Mouse (Mus musculus) mature B cell (primary cell): ENCODE results near the gene Cobll1.

Experiments used
- in situ Hi-C: fragments of 300-500 bp; cut with MboI; formaldehyde crosslinking; loops from 2 replicates; pipeline ENCODE4 v1.14.3; 2019

The Cobll1 gene

GRCm38 (mm10) chr2:65237116-65237515 lies 2.1 kb downstream of the Cobll1 start:
- in situ Hi-C loops: no loop called here

- in situ Hi-C loops: no loop called here
These were observed 2.6 kb downstream of the Cobll1 start for GRCm38 (mm10) chr2:65236644-65237043.

GRCm38 (mm10) chr2:65232756-65233535 lies 6.3 kb downstream of the Cobll1 start:
- in situ Hi-C loops: no loop called here

- in situ Hi-C loops: no loop called here
These were observed 10.8 kb downstream of the Cobll1 start for GRCm38 (mm10) chr2:65228426-65228825.

GRCm38 (mm10) chr2:65227898-65228290 lies 11.3 kb downstream of the Cobll1 start:
- in situ Hi-C loops: no loop called here

- in situ Hi-C loops: no loop called here
These were observed 11.9 kb downstream of the Cobll1 start for GRCm38 (mm10) chr2:65227154-65227897.

GRCm38 (mm10) chr2:65226494-65226893 lies 12.7 kb downstream of the Cobll1 start:
- in situ Hi-C loops: no loop called here

GRCm38 (mm10) chr2:65223956-65224735 lies 15.1 kb downstream of the Cobll1 start:
- in situ Hi-C loops: no loop called here

- in situ Hi-C loops: no loop called here
These were observed 16.2 kb downstream of the Cobll1 start for GRCm38 (mm10) chr2:65223012-65223411.

- in situ Hi-C loops: no loop called here
These were observed 17.6 kb downstream of the Cobll1 start for GRCm38 (mm10) chr2:65221646-65222045.

GRCm38 (mm10) chr2:65220563-65220962 lies 18.6 kb downstream of the Cobll1 start:
- in situ Hi-C loops: no loop called here

GRCm38 (mm10) chr2:65219375-65220135 lies 19.6 kb downstream of the Cobll1 start:
- in situ Hi-C loops: no loop called here

GRCm38 (mm10) chr2:65218318-65218717 lies 20.9 kb downstream of the Cobll1 start:
- in situ Hi-C loops: no loop called here

- in situ Hi-C loops: no loop called here
These were observed 21.5 kb downstream of the Cobll1 start for GRCm38 (mm10) chr2:65217677-65218076.

- in situ Hi-C loops: no loop called here
These were observed 23.0 kb downstream of the Cobll1 start for GRCm38 (mm10) chr2:65216163-65216562.

- in situ Hi-C loops: no loop called here
These were observed 24.6 kb downstream of the Cobll1 start for GRCm38 (mm10) chr2:65214556-65214955.

- in situ Hi-C loops: no loop called here
These were observed 25.5 kb downstream of the Cobll1 start for GRCm38 (mm10) chr2:65213675-65214074.

GRCm38 (mm10) chr2:65211620-65212019 lies 27.6 kb downstream of the Cobll1 start:
- in situ Hi-C loops: no loop called here

- in situ Hi-C loops: no loop called here
These were observed 31.5 kb downstream of the Cobll1 start for GRCm38 (mm10) chr2:65207750-65208149.

- in situ Hi-C loops: no loop called here
These were observed 35.5 kb downstream of the Cobll1 start for GRCm38 (mm10) chr2:65203699-65204098.

GRCm38 (mm10) chr2:65199706-65200105 lies 39.5 kb downstream of the Cobll1 start:
- in situ Hi-C loops: no loop called here

- in situ Hi-C loops: no loop called here
These were observed 40.6 kb downstream of the Cobll1 start for GRCm38 (mm10) chr2:65198605-65199004.
